Mouse (Mus musculus): ENCODE results near the gene Dcun1d3. TPM values are rescaled to one million over a fixed set of nuclear protein-coding genes. Genes with fewer than 3 reads are reported as not detected.

Dcun1d3 gene
- polyA plus RNA-seq (2012; fragmentation: generic; extraction: Trizol): 4.9 TPM
- long read RNA-seq, experiment 1, full-length matches to known transcripts: 1 of 2 reads
- long read RNA-seq, experiment 1, partial matches to known transcripts: 0 of 2 reads
- long read RNA-seq, experiment 1, other reads (novel, unspliced or antisense): 1 of 2 reads
- long read RNA-seq, experiment 2, full-length matches to known transcripts: 9 of 19 reads
- long read RNA-seq, experiment 2, partial matches to known transcripts: 1 of 19 reads
- long read RNA-seq, experiment 2, other reads (novel, unspliced or antisense): 9 of 19 reads

GRCm38 (mm10) chr7:119895639-119896512, at the start of gene Dcun1d3, which contains the start of gene Lyrm1:
Gene Dcun1d3, minus strand, starts transcription at chr7:119896298.
Gene Lyrm1, plus strand, starts transcription at chr7:119895861.
- peaks cover 19% of the 10 kb centered on the region for H3K79me3 ChIP-seq (ENCODE audit: low read depth)
- no peak for TF ChIP-seq MYOD1 (IDR thresholded peaks at IDR 0.05; ENCODE audit: control insufficient read depth, insufficient read length, low read depth)
- no peak for TF ChIP-seq USF1 (IDR thresholded peaks at IDR 0.05; ENCODE audit: low read depth)
- TF ChIP-seq MAX (IDR thresholded peaks at IDR 0.05): peak; percentile 25
- TF ChIP-seq MYOG (IDR thresholded peaks at IDR 0.05; ENCODE audit: control insufficient read depth, extremely low read depth, insufficient read length): no peak
- TF ChIP-seq CTCF (IDR thresholded peaks at IDR 0.05; ENCODE audit: control insufficient read depth, insufficient read depth, insufficient read length): no peak
- peaks cover 5% of the 10 kb centered on the region for H3K36me3 ChIP-seq (ENCODE audit: control insufficient read depth, insufficient read depth)
- peak within 1 kb of the TSS; percentile 61 for H3K4me3 ChIP-seq (ENCODE audit: insufficient read depth, poor library complexity, severe bottlenecking)
- no peaks in the 10 kb centered on the region for H3K27me3 ChIP-seq (ENCODE audit: control insufficient read depth, insufficient read depth, insufficient read length)
- H3K79me2 ChIP-seq (ENCODE audit: control insufficient read depth, insufficient read depth): peaks cover 44% of the 10 kb centered on the region
- peak within 1 kb of the TSS; percentile 61 for H3ac ChIP-seq (ENCODE audit: control insufficient read depth, insufficient read length, low read depth)

GRCm38 (mm10) chr7:119941569-119941968, 45.5 kb upstream of the Dcun1d3 start:
- no peaks in the 10 kb centered on the region for H3K36me3 ChIP-seq (ENCODE audit: control insufficient read depth, insufficient read depth)
- H3ac ChIP-seq (ENCODE audit: control insufficient read depth, insufficient read length, low read depth): no peak overlapping the region
- no peaks in the 10 kb centered on the region for H3K27me3 ChIP-seq (ENCODE audit: control insufficient read depth, insufficient read depth, insufficient read length)
- H3K79me2 ChIP-seq (ENCODE audit: control insufficient read depth, insufficient read depth): no peaks in the 10 kb centered on the region
- H3K79me3 ChIP-seq (ENCODE audit: low read depth): no peaks in the 10 kb centered on the region
- H3K4me3 ChIP-seq (ENCODE audit: insufficient read depth, poor library complexity, severe bottlenecking): no peak overlapping the region
- TF ChIP-seq MAX (IDR thresholded peaks at IDR 0.05) (no peak), CTCF (IDR thresholded peaks at IDR 0.05; ENCODE audit: control insufficient read depth, insufficient read depth, insufficient read length) (no peak), MYOD1 (IDR thresholded peaks at IDR 0.05; ENCODE audit: control insufficient read depth, insufficient read length, low read depth) (no peak), FOSL1 (IDR thresholded peaks at IDR 0.05; ENCODE audit: insufficient read depth, low read length, poor library complexity, severe bottlenecking) (no peak)

- no peak for TF ChIP-seq CTCF (IDR thresholded peaks at IDR 0.05; ENCODE audit: control insufficient read depth, insufficient read depth, insufficient read length)
- no peak for TF ChIP-seq MYOG (IDR thresholded peaks at IDR 0.05; ENCODE audit: control insufficient read depth, extremely low read depth, insufficient read length)
- no peak for TF ChIP-seq CEBPB (IDR thresholded peaks at IDR 0.05; ENCODE audit: low read depth)
- TF ChIP-seq USF1 (IDR thresholded peaks at IDR 0.05; ENCODE audit: low read depth): no peak
- TF ChIP-seq MYOD1 (IDR thresholded peaks at IDR 0.05; ENCODE audit: control insufficient read depth, insufficient read length, low read depth): no peak
- no peak for TF ChIP-seq MAX (IDR thresholded peaks at IDR 0.05)
- TF ChIP-seq FOSL1 (IDR thresholded peaks at IDR 0.05; ENCODE audit: insufficient read depth, low read length, poor library complexity, severe bottlenecking): no peak
- Histone ChIP-seq H3K27me3 (ENCODE audit: control insufficient read depth, insufficient read depth, insufficient read length) (no peaks in the 10 kb centered on the region), H3ac (ENCODE audit: control insufficient read depth, insufficient read length, low read depth) (no peak overlapping the region), H3K79me2 (ENCODE audit: control insufficient read depth, insufficient read depth) (no peaks in the 10 kb centered on the region), H3K36me3 (ENCODE audit: control insufficient read depth, insufficient read depth) (no peaks in the 10 kb centered on the region), H3K4me3 (ENCODE audit: insufficient read depth, poor library complexity, severe bottlenecking) (no peak overlapping the region), H3K79me3 (ENCODE audit: low read depth) (no peaks in the 10 kb centered on the region)
These were observed 40.9 kb upstream of the Dcun1d3 start for GRCm38 (mm10) chr7:119937036-119937435.

GRCm38 (mm10) chr7:119936321-119936720, 40.2 kb upstream of the Dcun1d3 start:
- Histone ChIP-seq H3K27me3 (ENCODE audit: control insufficient read depth, insufficient read depth, insufficient read length) (no peaks in the 10 kb centered on the region), H3ac (ENCODE audit: control insufficient read depth, insufficient read length, low read depth) (no peak overlapping the region), H3K79me2 (ENCODE audit: control insufficient read depth, insufficient read depth) (no peaks in the 10 kb centered on the region), H3K79me3 (ENCODE audit: low read depth) (no peaks in the 10 kb centered on the region), H3K4me3 (ENCODE audit: insufficient read depth, poor library complexity, severe bottlenecking) (no peak overlapping the region), H3K36me3 (ENCODE audit: control insufficient read depth, insufficient read depth) (no peaks in the 10 kb centered on the region)
- TF ChIP-seq MAX (IDR thresholded peaks at IDR 0.05) (no peak), USF1 (IDR thresholded peaks at IDR 0.05; ENCODE audit: low read depth) (no peak), FOSL1 (IDR thresholded peaks at IDR 0.05; ENCODE audit: insufficient read depth, low read length, poor library complexity, severe bottlenecking) (no peak), CTCF (IDR thresholded peaks at IDR 0.05; ENCODE audit: control insufficient read depth, insufficient read depth, insufficient read length) (no peak), MYOG (IDR thresholded peaks at IDR 0.05; ENCODE audit: control insufficient read depth, extremely low read depth, insufficient read length) (no peak), MYOD1 (IDR thresholded peaks at IDR 0.05; ENCODE audit: control insufficient read depth, insufficient read length, low read depth) (no peak), CEBPB (IDR thresholded peaks at IDR 0.05; ENCODE audit: low read depth) (no peak)

- no peak for TF ChIP-seq CTCF (IDR thresholded peaks at IDR 0.05; ENCODE audit: control insufficient read depth, insufficient read depth, insufficient read length)
- TF ChIP-seq USF1 (IDR thresholded peaks at IDR 0.05; ENCODE audit: low read depth): no peak
- TF ChIP-seq FOSL1 (IDR thresholded peaks at IDR 0.05; ENCODE audit: insufficient read depth, low read length, poor library complexity, severe bottlenecking): no peak
- no peak for TF ChIP-seq MYOG (IDR thresholded peaks at IDR 0.05; ENCODE audit: control insufficient read depth, extremely low read depth, insufficient read length)
- TF ChIP-seq CEBPB (IDR thresholded peaks at IDR 0.05; ENCODE audit: low read depth): no peak
- TF ChIP-seq MYOD1 (IDR thresholded peaks at IDR 0.05; ENCODE audit: control insufficient read depth, insufficient read length, low read depth): no peak
- no peak for TF ChIP-seq MAX (IDR thresholded peaks at IDR 0.05)
- H3K79me2 ChIP-seq (ENCODE audit: control insufficient read depth, insufficient read depth): no peaks in the 10 kb centered on the region
- no peaks in the 10 kb centered on the region for H3K79me3 ChIP-seq (ENCODE audit: low read depth)
- no peak overlapping the region for H3ac ChIP-seq (ENCODE audit: control insufficient read depth, insufficient read length, low read depth)
- no peaks in the 10 kb centered on the region for H3K36me3 ChIP-seq (ENCODE audit: control insufficient read depth, insufficient read depth)
- no peaks in the 10 kb centered on the region for H3K27me3 ChIP-seq (ENCODE audit: control insufficient read depth, insufficient read depth, insufficient read length)
- no peak overlapping the region for H3K4me3 ChIP-seq (ENCODE audit: insufficient read depth, poor library complexity, severe bottlenecking)
These were observed 32.8 kb upstream of the Dcun1d3 start for GRCm38 (mm10) chr7:119928783-119929440.
